Mouse (Mus musculus) embryonic facial prominence, embryonic 12.5 days (tissue): ENCODE measurements around the gene Lman1l. TPM values are rescaled to one million over a fixed set of nuclear protein-coding genes. Genes with fewer than 3 reads are reported as not detected.

Source experiments
- polyA plus RNA-seq: library from polyadenylated mRNA; unstranded; fragments of >200 nt; fragmentation: Nextera tagmentation; extraction: Ambion mirVana; gene quantifications from 2 replicates; pipeline ENCODE4 v1.2.1, GENCODE M21; 2016

Gene Lman1l
- polyA plus RNA-seq, 1 experiment from 2014 or later = not detected

Other genes with a start within 250 kb of the Lman1l start
- 25.9 and 30.3 TPM in 2 replicates for gene Ppcdc, start 180.7 kb downstream of the Lman1l start, polyA plus RNA-seq
- 15.6 and 16.1 TPM in 2 replicates for gene Scamp5, start 152.7 kb downstream of the Lman1l start, polyA plus RNA-seq
- gene Rpp25, start 116.7 kb downstream of the Lman1l start, polyA plus RNA-seq = 0.89 and 1.6 TPM in 2 replicates
- 531 and 547 TPM in 2 replicates for gene Cox5a, start 99.5 kb downstream of the Lman1l start, polyA plus RNA-seq
- 23.1 and 24.0 TPM in 2 replicates for gene Fam219b, start 83.2 kb downstream of the Lman1l start, polyA plus RNA-seq
- gene Mpi, start 68.0 kb downstream of the Lman1l start, polyA plus RNA-seq = 55.5 and 57.8 TPM in 2 replicates
- gene Scamp2, start 59.8 kb downstream of the Lman1l start, polyA plus RNA-seq = 53.5 and 56.2 TPM in 2 replicates
- 17.3 and 20.8 TPM in 2 replicates for gene Ulk3, start 31.3 kb downstream of the Lman1l start, polyA plus RNA-seq
- 0.10 and 0.75 TPM in 2 replicates for gene Cplx3, start 14.5 kb downstream of the Lman1l start, polyA plus RNA-seq
- gene Csk, start 32.9 kb upstream of the Lman1l start, polyA plus RNA-seq = 38.0 and 41.1 TPM in 2 replicates
- not detected in 2 replicates for gene Cyp1a2, start 62.9 kb upstream of the Lman1l start, polyA plus RNA-seq
- not detected in 2 replicates for gene Cyp1a1, start 67.2 kb upstream of the Lman1l start, polyA plus RNA-seq
- 37.9 and 39.0 TPM in 2 replicates for gene Edc3, start 87.8 kb upstream of the Lman1l start, polyA plus RNA-seq
- gene Clk3, start 145.1 kb upstream of the Lman1l start, polyA plus RNA-seq = 75.4 and 81.8 TPM in 2 replicates
- gene Arid3b, start 216.0 kb upstream of the Lman1l start, polyA plus RNA-seq = 13.6 and 14.8 TPM in 2 replicates